Mouse (Mus musculus) frontal cortex, postnatal 36 days (tissue): ENCODE measurements around the gene Zfp488.
A peak's percentile ranks its signal among the peaks of the same experiment; 100 is the strongest.

Source experiments
- DNase-seq, 2 experiments: peaks; one replicate each; pipeline ENCODE4 v3.0.0; 2022; ENCODE audit warnings: low spot score in 2 of 2

Zfp488 gene

GRCm38 (mm10) chr14:33978604-33979059 lies at the start of gene Zfp488:
Gene Zfp488, minus strand, starts transcription at chr14:33978764.
- no peak for DNase-seq

- DNase-seq: no peak
Observed at GRCm38 (mm10) chr14:34026710-34027109, 48.1 kb upstream of the Zfp488 start.

DNA sequence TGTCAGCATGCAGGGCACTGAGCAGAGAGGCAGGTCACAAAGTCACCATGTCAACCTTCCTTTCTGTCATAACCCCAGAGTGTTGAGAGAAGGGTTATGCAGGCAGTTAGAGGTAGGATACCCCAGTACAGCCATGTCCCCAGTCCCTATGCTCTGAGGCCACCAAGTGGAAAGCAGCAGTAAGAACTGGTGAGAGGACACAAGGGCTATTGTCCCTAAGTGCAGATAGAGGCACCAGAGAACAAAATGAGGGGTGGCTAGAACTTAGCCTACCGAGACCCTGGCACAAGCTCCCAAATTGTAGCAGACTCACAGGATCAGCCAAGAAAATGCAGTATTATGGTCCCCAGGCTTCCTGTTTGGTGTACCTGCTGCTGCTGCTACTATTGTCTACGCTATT lies 38.4 kb upstream of the Zfp488 start:
- DNase-seq: no peak

GRCm38 (mm10) chr14:34016381-34016780 lies 37.8 kb upstream of the Zfp488 start, which contains the start of gene Gm5460:
Gene Gm5460, plus strand, starts transcription at chr14:34016758.
- DNase-seq: no peak

DNA sequence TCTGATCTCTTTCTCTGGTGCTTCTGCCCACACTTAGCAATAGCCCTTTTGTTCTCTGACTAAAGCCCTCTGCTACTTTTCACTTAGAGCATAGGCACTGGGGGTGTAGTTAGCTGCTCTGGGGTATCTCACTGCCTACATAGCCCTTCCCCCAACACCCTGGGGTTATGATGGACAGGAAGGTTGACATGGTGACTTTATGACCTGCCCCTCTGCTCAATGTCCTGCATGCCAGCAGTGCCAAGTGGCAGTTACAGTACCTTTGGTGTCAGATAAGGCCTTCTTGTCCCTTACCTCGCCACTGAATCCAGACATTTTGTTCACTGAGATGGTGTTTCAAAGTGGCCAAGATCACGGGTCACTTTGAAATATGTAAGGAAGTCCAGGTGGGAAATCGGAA lies 36.5 kb upstream of the Zfp488 start, which contains the start of gene Gm30083:
Gene Gm30083, minus strand, starts transcription at position 120 of the 400 bp plus-strand sequence.
- DNase-seq: no peak

GRCm38 (mm10) chr14:34002358-34002757 lies 23.8 kb upstream of the Zfp488 start:
- DNase-seq: no peak

- no peak for DNase-seq
Observed at GRCm38 (mm10) chr14:34001445-34001844, 22.9 kb upstream of the Zfp488 start.

GRCm38 (mm10) chr14:34000076-34000475 lies 21.5 kb upstream of the Zfp488 start:
- DNase-seq: no peak

- no peak for DNase-seq
Observed at GRCm38 (mm10) chr14:33997427-33997826, 18.9 kb upstream of the Zfp488 start.

- no peak for DNase-seq
Observed at GRCm38 (mm10) chr14:33993521-33994289, 15.1 kb upstream of the Zfp488 start.

GRCm38 (mm10) chr14:33993051-33993450 lies 14.5 kb upstream of the Zfp488 start:
- no peak for DNase-seq

GRCm38 (mm10) chr14:33991971-33992370 lies 13.4 kb upstream of the Zfp488 start:
- DNase-seq: no peak

- DNase-seq: no peak
Observed at GRCm38 (mm10) chr14:33989201-33989600, 10.6 kb upstream of the Zfp488 start.

GRCm38 (mm10) chr14:33977748-33978147 lies 816 bp downstream of the Zfp488 start:
- DNase-seq: no peak

GRCm38 (mm10) chr14:33974752-33975151 lies 3.8 kb downstream of the Zfp488 start:
- peak in 1 of 2 experiments; percentile 12 for DNase-seq

GRCm38 (mm10) chr14:33972679-33973078 lies 5.9 kb downstream of the Zfp488 start:
- DNase-seq: no peak

DNA sequence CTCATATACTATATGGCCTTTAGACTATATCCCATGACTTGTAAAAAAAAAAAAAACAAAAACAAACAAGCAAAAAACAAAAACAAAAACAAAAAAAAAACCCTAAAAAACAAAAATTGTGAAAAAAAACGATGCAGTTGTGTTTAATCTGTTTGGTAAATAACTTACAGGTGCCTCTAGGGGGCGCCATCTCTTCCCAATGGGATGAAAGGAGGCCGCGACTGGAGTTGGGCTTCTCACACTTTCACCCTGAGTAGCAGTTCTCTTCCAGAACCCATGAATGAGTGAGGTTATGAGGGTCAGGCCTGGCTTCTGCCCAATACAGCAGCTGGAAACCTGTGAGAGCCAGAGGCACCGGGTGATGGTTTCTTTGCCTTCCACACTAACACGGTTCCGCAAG lies 12.9 kb downstream of the Zfp488 start:
- DNase-seq: no peak

- peak; percentile 39 to 74 for DNase-seq
Observed at GRCm38 (mm10) chr14:33959341-33959740, 19.2 kb downstream of the Zfp488 start.

GRCm38 (mm10) chr14:33958841-33959240 lies 19.7 kb downstream of the Zfp488 start:
- DNase-seq: no peak

DNA sequence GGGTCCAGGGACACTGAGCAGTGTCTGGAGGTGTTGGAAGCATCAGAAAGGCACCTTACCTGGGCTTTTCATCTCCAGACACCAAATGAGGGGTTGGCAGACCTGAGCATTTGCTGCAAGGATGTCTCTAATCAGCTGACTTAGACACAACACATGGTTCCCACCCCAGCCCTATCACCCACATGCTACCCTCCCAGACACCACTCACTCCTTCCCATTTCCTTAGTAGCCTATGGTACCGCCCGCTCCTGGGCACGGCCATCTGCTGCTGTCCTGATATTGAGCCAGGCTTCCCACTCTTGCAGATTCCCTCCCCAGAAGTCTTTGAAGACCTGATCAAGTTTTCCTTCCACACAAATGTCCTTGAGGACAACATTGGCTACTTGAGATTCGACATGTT lies 20.4 kb downstream of the Zfp488 start:
- DNase-seq: no peak

- DNase-seq: no peak
Observed at GRCm38 (mm10) chr14:33956055-33956454, 22.5 kb downstream of the Zfp488 start.

- no peak for DNase-seq
Observed at GRCm38 (mm10) chr14:33953761-33954160, 24.8 kb downstream of the Zfp488 start, which contains the start of gene Rbp3. Gene Rbp3, plus strand, starts transcription at chr14:33954003.

GRCm38 (mm10) chr14:33952233-33952981 lies 26.2 kb downstream of the Zfp488 start:
- DNase-seq: no peak
